Mouse (Mus musculus) kidney, adult 11 months (tissue): Measurements from ENCODE around the gene Bad.

Source experiments
- DNase-seq: peaks from one replicate; pipeline ENCODE4 v3.0.0; 2022

Bad gene

GRCm38 (mm10) chr19:6969665-6970381 is 28.2 kb downstream of the Bad start:
- peak; percentile 67 for DNase-seq

GRCm38 (mm10) chr19:6970460-6971085 is 28.9 kb downstream of the Bad start:
- DNase-seq, result peak; percentile 57

- no peak for DNase-seq
Observed at GRCm38 (mm10) chr19:6971644-6972043, 30.0 kb downstream of the Bad start.

- no peak for DNase-seq
Observed at GRCm38 (mm10) chr19:6972247-6972917, 30.7 kb downstream of the Bad start.

GRCm38 (mm10) chr19:6973581-6974190 is 32.0 kb downstream of the Bad start:
- no peak for DNase-seq

GRCm38 (mm10) chr19:6974211-6975205 is 32.8 kb downstream of the Bad start, which contains the start of gene Ppp1r14b:
Gene Ppp1r14b (plus strand): TSS chr19:6974968.
- peak; percentile 71 for DNase-seq

- peak; percentile 61 for DNase-seq
Observed at GRCm38 (mm10) chr19:6975537-6976521, 34.2 kb downstream of the Bad start, which contains the start of gene Plcb3. Gene Plcb3 (minus strand): TSS chr19:6976470.

GRCm38 (mm10) chr19:6977759-6978638 is 36.3 kb downstream of the Bad start:
- no peak for DNase-seq

GRCm38 (mm10) chr19:6978639-6978974 is 36.9 kb downstream of the Bad start:
- no peak for DNase-seq

- DNase-seq, result peak; percentile 71
Observed at GRCm38 (mm10) chr19:6979001-6979479, 37.4 kb downstream of the Bad start.

- DNase-seq, result peak; percentile 100
Observed at GRCm38 (mm10) chr19:6979486-6980380, 38.1 kb downstream of the Bad start.

- DNase-seq, result peak; percentile 99
Observed at GRCm38 (mm10) chr19:6980381-6981093, 38.9 kb downstream of the Bad start, which contains the start of gene Fkbp2. Gene Fkbp2 (minus strand): TSS chr19:6980501.

- no peak for DNase-seq
Observed at GRCm38 (mm10) chr19:6981465-6981864, 39.8 kb downstream of the Bad start.

- no peak for DNase-seq
Observed at GRCm38 (mm10) chr19:6983621-6984020, 42.0 kb downstream of the Bad start.

- DNase-seq, result no peak
Observed at GRCm38 (mm10) chr19:6985300-6985699, 43.6 kb downstream of the Bad start.

GRCm38 (mm10) chr19:6985951-6986708 is 44.5 kb downstream of the Bad start:
- DNase-seq, result no peak
